Mouse (Mus musculus) bone marrow macrophage, adult 2 months (primary cell): ENCODE measurements around the gene Gstm4.

Source experiments
- CTCF ChIP-seq: IDR thresholded peaks from 2 replicates; pipeline ENCODE4 v1.5.1; 2012; ENCODE audit warnings: low read depth, mild to moderate bottlenecking, low read length, moderate library complexity
- POLR2A ChIP-seq: IDR thresholded peaks from 2 replicates; pipeline ENCODE4 v1.6.1; 2012; ENCODE audit warnings: mild to moderate bottlenecking, low read depth, low read length, borderline replicate concordance

DNA sequence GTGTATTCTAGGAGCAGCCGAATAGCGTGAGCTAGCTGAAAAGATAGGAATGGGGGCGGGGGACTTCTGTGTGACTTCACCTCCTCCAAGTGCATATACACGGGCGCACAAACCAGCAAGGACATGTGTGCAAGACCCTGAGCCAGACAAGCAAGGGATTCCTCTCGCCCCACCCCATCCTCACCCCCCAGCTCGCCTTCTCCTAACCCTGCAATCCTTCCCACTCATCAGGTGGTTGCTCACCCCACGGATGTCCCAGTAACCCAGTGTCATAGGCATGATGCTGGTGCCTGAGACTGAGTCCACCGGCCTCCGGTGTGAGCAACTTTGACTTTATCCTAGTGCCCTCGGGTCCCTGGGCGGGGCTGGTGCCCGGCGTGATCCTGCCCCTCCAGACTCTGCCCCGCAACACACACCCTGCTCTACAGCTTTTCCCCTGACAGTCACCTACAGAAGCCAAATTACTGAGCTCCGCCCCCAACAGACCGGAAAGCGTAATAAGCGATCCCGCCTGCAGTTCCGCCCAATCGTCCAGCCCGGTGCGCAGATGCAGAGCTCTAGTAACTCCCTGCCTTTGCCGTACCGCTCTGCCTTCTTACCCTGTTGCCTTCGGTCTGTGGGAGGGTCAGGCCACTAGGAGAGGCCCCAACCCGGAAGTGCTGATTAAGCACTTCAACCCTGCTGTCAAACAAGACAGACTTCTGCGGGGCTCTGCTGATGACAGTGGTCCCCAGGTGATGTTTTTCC, at the start of gene Gstm4:
- TF ChIP-seq CTCF (no peak), POLR2A (no peak)
